Mouse (Mus musculus) forebrain, embryonic 11.5 days (tissue): ENCODE data around the gene Arl2bp. TPM values are rescaled to one million over a fixed set of nuclear protein-coding genes. Genes with fewer than 3 reads are reported as not detected.

Experiments used
- ATAC-seq: fragments of 200-750 bp; cut with Nextera tagmentation; replicated peaks from 2 replicates; pipeline ENCODE4 v1.8.0; 2017; ENCODE audit warnings: moderate TSS enrichment; ENCODE audit not compliant: low FRiP score
- DNase-seq: peaks from one replicate; pipeline ENCODE4 v3.0.0-alpha.2; 2017; ENCODE audit warnings: low spot score
- H3K27ac ChIP-seq: fragments of 300-500 bp; sonication (generic); 2 replicates; pipeline ENCODE4 v1.5.1; 2014; ENCODE audit warnings: low read depth, low read length
- H3K27me3 ChIP-seq: fragments of 300-500 bp; sonication (generic); 2 replicates; pipeline ENCODE4 v1.6.1; 2014; ENCODE audit warnings: mild to moderate bottlenecking, low read length, mixed read lengths; ENCODE audit not compliant: control insufficient read depth, insufficient read depth
- H3K36me3 ChIP-seq: fragments of 300-500 bp; sonication (generic); 2 replicates; pipeline ENCODE4 v1.6.1; 2014; ENCODE audit warnings: mild to moderate bottlenecking, low read length, moderate library complexity, mixed read lengths; ENCODE audit not compliant: control insufficient read depth, insufficient read depth
- H3K4me1 ChIP-seq: fragments of 300-500 bp; sonication (generic); replicated peaks from 2 replicates; pipeline ENCODE4 v1.6.1; 2014; ENCODE audit warnings: low read length, mixed read lengths; ENCODE audit not compliant: control insufficient read depth, insufficient read depth
- H3K4me2 ChIP-seq: fragments of 300-500 bp; sonication (generic); 2 replicates; pipeline ENCODE4 v1.6.1; 2014; ENCODE audit warnings: low read depth, mild to moderate bottlenecking, low read length, moderate library complexity, mixed read lengths; ENCODE audit not compliant: severe bottlenecking
- H3K4me3 ChIP-seq: fragments of 300-500 bp; sonication (generic); 2 replicates; pipeline ENCODE4 v1.5.1; 2014; ENCODE audit warnings: low read depth, low read length
- H3K9ac ChIP-seq: fragments of 300-500 bp; sonication (generic); 2 replicates; pipeline ENCODE4 v1.6.1; 2014; ENCODE audit warnings: low read length
- H3K9me3 ChIP-seq: fragments of 300-500 bp; sonication (generic); 2 replicates; pipeline ENCODE4 v1.6.1; 2016; ENCODE audit warnings: low read length, mixed read lengths; ENCODE audit not compliant: control insufficient read depth
- WGBS: fragments of 180-500 bp; shearing (Covaris S2); extraction: QIAGEN DNeasy Blood & Tissue Kit; methylation state at CpG from one replicate; pipeline ENCODE4 v1.1.7; 2014; 5-methylcytosine and 5-hydroxymethylcytosine counted together
- polyA plus RNA-seq: library from polyadenylated mRNA; unstranded; fragments of >200 nt; fragmentation: Nextera tagmentation; extraction: Ambion mirVana; gene quantifications from 2 replicates; pipeline ENCODE4 v1.2.1, GENCODE M21; 2014

Gene Arl2bp
- 82.3 and 89.1 TPM in 2 replicates for polyA plus RNA-seq

GRCm38 (mm10) chr8:94666456-94667308 lies at the start of gene Arl2bp:
Arl2bp (plus strand) TSS chr8:94666600.
- DNase-seq (peak; percentile 96), ATAC-seq (peak; percentile 99)
- peak within 1 kb of the TSS; percentile 51 for H3K4me2 ChIP-seq
- H3K9ac ChIP-seq: peak within 1 kb of the TSS; percentile 90
- no peaks in the 10 kb centered on the region for H3K9me3 ChIP-seq
- peak within 1 kb of the TSS; percentile 66 for H3K4me3 ChIP-seq
- H3K4me1 ChIP-seq: no peaks in the 10 kb centered on the region; the same call in 1 of the 2 replicates
- under 1% methylated on average over 74 of the region's 74 CpGs for WGBS
- peaks cover 13% of the 10 kb centered on the region for H3K36me3 ChIP-seq
- H3K27me3 ChIP-seq: no peaks in the 10 kb centered on the region
- peak within 1 kb of the TSS; percentile 66 for H3K27ac ChIP-seq

- ATAC-seq (no peak), DNase-seq (no peak)
- H3K4me1 ChIP-seq: no peaks in the 10 kb centered on the region
- H3K4me3 ChIP-seq: no peak overlapping the region
- H3K9ac ChIP-seq: no peak overlapping the region
- no peaks in the 10 kb centered on the region for H3K27me3 ChIP-seq
- peaks cover 2% of the 10 kb centered on the region; the same call in 1 of the 2 replicates for H3K36me3 ChIP-seq
- 92% methylated on average over 1 of the region's 1 CpGs for WGBS
- H3K9me3 ChIP-seq: no peaks in the 10 kb centered on the region
- no peak overlapping the region for H3K27ac ChIP-seq
- H3K4me2 ChIP-seq: no peak overlapping the region
Measured at GRCm38 (mm10) chr8:94624885-94625284, 41.5 kb upstream of the Arl2bp start.

GRCm38 (mm10) chr8:94633564-94634194 lies 32.7 kb upstream of the Arl2bp start:
- Histone ChIP-seq H3K36me3 (peaks cover 3% of the 10 kb centered on the region; the same call in 1 of the 2 replicates), H3K4me2 (no peak overlapping the region), H3K4me1 (no peaks in the 10 kb centered on the region), H3K27ac (no peak overlapping the region), H3K9me3 (no peaks in the 10 kb centered on the region), H3K27me3 (no peaks in the 10 kb centered on the region), H3K9ac (no peak overlapping the region), H3K4me3 (no peak overlapping the region)
- DNase-seq (no peak), ATAC-seq (no peak)
- WGBS: 92% methylated on average over 2 of the region's 2 CpGs

GRCm38 (mm10) chr8:94634211-94634610 lies 32.2 kb upstream of the Arl2bp start:
- Histone ChIP-seq H3K4me3 (no peak overlapping the region), H3K27me3 (no peaks in the 10 kb centered on the region), H3K9me3 (no peaks in the 10 kb centered on the region), H3K9ac (no peak overlapping the region), H3K4me2 (no peak overlapping the region), H3K4me1 (no peaks in the 10 kb centered on the region), H3K27ac (no peak overlapping the region), H3K36me3 (peaks cover 3% of the 10 kb centered on the region; the same call in 1 of the 2 replicates)
- ATAC-seq: no peak
- no peak for DNase-seq

GRCm38 (mm10) chr8:94641183-94641582 lies 25.2 kb upstream of the Arl2bp start:
- no peak for DNase-seq
- Histone ChIP-seq H3K4me2 (no peak overlapping the region), H3K9ac (no peak overlapping the region), H3K36me3 (peaks cover 3% of the 10 kb centered on the region; the same call in 1 of the 2 replicates), H3K4me1 (no peaks in the 10 kb centered on the region), H3K27ac (no peak overlapping the region), H3K4me3 (no peak overlapping the region), H3K9me3 (no peaks in the 10 kb centered on the region), H3K27me3 (no peaks in the 10 kb centered on the region)
- no peak for ATAC-seq
- 92% methylated on average over 2 of the region's 2 CpGs for WGBS

GRCm38 (mm10) chr8:94641938-94642337 lies 24.5 kb upstream of the Arl2bp start:
- Histone ChIP-seq H3K4me1 (no peaks in the 10 kb centered on the region), H3K27ac (no peak overlapping the region), H3K27me3 (no peaks in the 10 kb centered on the region), H3K9ac (no peak overlapping the region), H3K9me3 (no peaks in the 10 kb centered on the region), H3K36me3 (peaks cover 3% of the 10 kb centered on the region; the same call in 1 of the 2 replicates), H3K4me3 (no peak overlapping the region), H3K4me2 (no peak overlapping the region)
- 92% methylated on average over 3 of the region's 3 CpGs for WGBS
- ATAC-seq (no peak), DNase-seq (no peak)

GRCm38 (mm10) chr8:94645202-94645601 lies 21.2 kb upstream of the Arl2bp start:
- ATAC-seq (no peak), DNase-seq (no peak)
- no peaks in the 10 kb centered on the region for H3K4me1 ChIP-seq
- no peaks in the 10 kb centered on the region for H3K9me3 ChIP-seq
- H3K4me2 ChIP-seq: no peak overlapping the region
- H3K4me3 ChIP-seq: no peak overlapping the region
- WGBS: 56% methylated on average over 1 of the region's 1 CpGs
- no peaks in the 10 kb centered on the region for H3K27me3 ChIP-seq
- no peaks in the 10 kb centered on the region; the same call in 1 of the 2 replicates for H3K36me3 ChIP-seq
- H3K27ac ChIP-seq: no peak overlapping the region
- no peak overlapping the region for H3K9ac ChIP-seq

GRCm38 (mm10) chr8:94646165-94646564 lies 20.2 kb upstream of the Arl2bp start:
- Histone ChIP-seq H3K27ac (no peak overlapping the region), H3K9me3 (no peaks in the 10 kb centered on the region), H3K4me1 (no peaks in the 10 kb centered on the region), H3K36me3 (no peaks in the 10 kb centered on the region; the same call in 1 of the 2 replicates), H3K4me3 (no peak overlapping the region), H3K4me2 (no peak overlapping the region), H3K9ac (no peak overlapping the region), H3K27me3 (no peaks in the 10 kb centered on the region)
- no peak for ATAC-seq
- WGBS: 93% methylated on average over 3 of the region's 3 CpGs
- DNase-seq: no peak
